Mouse (Mus musculus) small intestine, adult 2 months (tissue): ENCODE measurements around the gene D630039A03Rik.

Experiments
- CTCF ChIP-seq: fragments of 200-500 bp; IDR thresholded peaks from 2 replicates; pipeline ENCODE4 v1.5.1; 2012; ENCODE audit warnings: low read depth, mild to moderate bottlenecking, control low read depth, inconsistent platforms, low read length, moderate library complexity, mixed read lengths; ENCODE audit not compliant: insufficient replicate concordance, insufficient read length; ENCODE audit errors: extremely low read depth
- POLR2A ChIP-seq: fragments of 200-500 bp; IDR thresholded peaks from 2 replicates; pipeline ENCODE4 v1.6.1; 2012; ENCODE audit warnings: low read depth, mild to moderate bottlenecking, control low read depth, inconsistent platforms, low read length, moderate library complexity

- TF ChIP-seq POLR2A (no peak), CTCF (no peak)
Measured at GRCm38 (mm10) chr4:57954991-57955390, 38.9 kb upstream of the D630039A03Rik start.
